In genomic region chr12:4906951-4907906, GRCm38 (mm10) we compare ENCODE assay signal across 7 mouse cellular contexts. TPM values are rescaled to one million over a fixed set of nuclear protein-coding genes. Genes with fewer than 3 reads are reported as not detected.
DNase-seq lines count a peak whose midpoint lies in the region; ATAC-seq lines count a peak whose summit lies in the region.

Gene Ubxn2a (minus strand): TSS chr12:4907705.

- H3K9ac ChIP-seq in intestine, embryonic 15.5 days, result peak within 1 kb of the TSS; percentile 80

- H3K4me1 ChIP-seq in intestine, embryonic 15.5 days (replicated peaks), result no peaks in the 10 kb centered on the region
- H3K4me1 ChIP-seq in midbrain, embryonic 10.5 days, result peaks cover 8% of the 10 kb centered on the region

- peak; percentile 96 for ATAC-seq in intestine, embryonic 15.5 days

- peak within 1 kb of the TSS; percentile 90 for H3K4me2 ChIP-seq in intestine, embryonic 15.5 days (replicated peaks)

- under 1% methylated on average over 125 of the region's 125 CpGs for WGBS in intestine, embryonic 15.5 days
- under 1% methylated on average over 124 of the region's 125 CpGs for WGBS in midbrain, embryonic 10.5 days

- H3K4me3 ChIP-seq in intestine, embryonic 15.5 days (replicated peaks), result peak within 1 kb of the TSS; percentile 79
- H3K4me3 ChIP-seq in midbrain, embryonic 10.5 days, result peak within 1 kb of the TSS; percentile 77

- intact Hi-C loops in gastrocnemius, postnatal 36 days (cut with DNase I), result loop anchor here (2.0 kb wide), 1 partner anchor 18 kb away; no protein-coding TSS in a partner anchor
- intact Hi-C loops in left cerebral cortex, postnatal 25 days (cut with DNase I), result no loop called here

- no peaks in the 10 kb centered on the region for H3K36me3 ChIP-seq in intestine, embryonic 15.5 days
- H3K36me3 ChIP-seq in midbrain, embryonic 10.5 days, result no peaks in the 10 kb centered on the region

- no peaks in the 10 kb centered on the region for H3K9me3 ChIP-seq in intestine, embryonic 15.5 days
- H3K9me3 ChIP-seq in midbrain, embryonic 10.5 days (replicated peaks), result no peaks in the 10 kb centered on the region

- no peaks in the 10 kb centered on the region for H3K27me3 ChIP-seq in intestine, embryonic 15.5 days (replicated peaks)
- H3K27me3 ChIP-seq in midbrain, embryonic 10.5 days (ENCODE audit: low read depth, poor library complexity, severe bottlenecking), result no peaks in the 10 kb centered on the region

- peak within 1 kb of the TSS; percentile 95 for H3K27ac ChIP-seq in intestine, embryonic 15.5 days
- peak within 1 kb of the TSS; percentile 89 for H3K27ac ChIP-seq in midbrain, embryonic 10.5 days (replicated peaks)

- DNase-seq in adrenal gland, adult 2 months, result peak; percentile 98
- DNase-seq in embryo, embryonic 11.5 days (ENCODE audit: low read depth, low spot score), result peak; percentile 88
- peak; percentile 91 to 93 for DNase-seq in gastrocnemius, postnatal 36 days
- DNase-seq in left cerebral cortex, postnatal 25 days (ENCODE audit: low spot score in 2 of 2), result peak; percentile 95
- DNase-seq in midbrain, embryonic 10.5 days (ENCODE audit: low spot score), result peak; percentile 89
- DNase-seq in skeletal muscle tissue, adult 2 months (ENCODE audit: low read depth, low spot score), result peak; percentile 88

RNA-seq across cellular contexts. Expression of gene Ubxn2a, which starts in this region (rescaled TPM):
- 10 to 100 TPM; 50.1 TPM for total RNA-seq in adrenal gland, adult 2 months (2021)
- 7.1 and 8.6 TPM in 2 replicates for polyA plus RNA-seq in adrenal gland, adult 2 months (2012; rRNA removed)
- total RNA-seq in gastrocnemius, postnatal 36 days (2021), result 100 to 1,000 TPM in 1 of 2 experiments, 10 to 100 TPM in 1; 91.8 to 112 TPM
- 33.8 and 35.3 TPM in 2 replicates for polyA plus RNA-seq in intestine, embryonic 15.5 days (2015; fragmentation: Nextera tagmentation; extraction: Ambion mirVana)
- total RNA-seq in left cerebral cortex, postnatal 25 days (2021), result 10 to 100 TPM; 53.3 to 53.4 TPM
- polyA plus RNA-seq in midbrain, embryonic 10.5 days (2016; fragmentation: Nextera tagmentation; extraction: Ambion mirVana), result 19.1 and 21.1 TPM in 2 replicates

Comparison
In these comparisons a context has a peak if more than half of its experiments do, and no peak if none do; other contexts are left out.
1. Peak in every context shown above with its lines: DNase-seq, ATAC-seq, H3K4me3 ChIP-seq and H3K27ac ChIP-seq.